Mouse (Mus musculus): ENCODE measurements around the gene Thg1l.

The Thg1l gene

DNA sequence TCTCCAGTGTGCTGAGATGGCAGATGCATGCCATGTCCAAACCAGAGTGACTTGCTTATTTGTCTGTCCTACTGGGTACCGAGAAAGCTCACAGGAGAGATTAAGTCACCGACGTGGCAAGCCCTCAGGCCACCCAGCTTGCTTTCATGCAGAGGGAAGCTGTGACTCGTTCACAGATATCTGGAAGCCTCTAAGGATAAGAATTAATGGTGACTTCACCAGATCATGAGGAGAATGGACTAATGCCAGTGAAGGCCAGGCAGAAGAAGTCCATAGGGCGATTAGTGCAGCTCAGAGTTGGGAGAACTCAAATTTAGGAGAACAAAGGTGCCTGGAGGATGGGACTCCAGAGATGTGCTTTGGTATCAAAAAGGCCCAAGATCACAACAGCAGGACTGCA, 27.8 kb downstream of the Thg1l start:
- DNase-seq (ENCODE audit: low read depth), result no peak

- peak; percentile 91 for DNase-seq (ENCODE audit: low read depth)
Observed at GRCm38 (mm10) chr11:45926640-45927082, 28.6 kb downstream of the Thg1l start.

DNA sequence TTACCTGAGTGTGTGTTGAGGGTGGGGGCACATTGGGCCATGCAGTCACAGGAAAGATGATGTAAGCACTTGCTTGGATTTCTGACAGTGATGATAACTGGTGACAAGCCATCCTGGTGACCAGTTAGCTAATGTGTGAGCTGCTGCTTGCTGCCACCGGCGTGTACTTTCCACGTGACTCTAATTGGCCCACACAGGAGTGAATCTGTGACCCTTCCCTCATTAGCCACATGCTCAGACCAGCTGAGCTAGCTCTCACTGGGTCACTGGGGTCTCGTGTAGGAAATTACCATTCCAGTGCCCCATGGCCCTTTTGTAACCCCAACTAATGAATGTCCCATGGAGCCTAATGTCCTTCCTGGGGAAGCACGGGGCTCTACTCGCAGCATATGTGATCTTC, 29.9 kb downstream of the Thg1l start:
- no peak for DNase-seq (ENCODE audit: low read depth)

GRCm38 (mm10) chr11:45921480-45921898, 33.8 kb downstream of the Thg1l start:
- no peak for DNase-seq (ENCODE audit: low read depth)

DNA sequence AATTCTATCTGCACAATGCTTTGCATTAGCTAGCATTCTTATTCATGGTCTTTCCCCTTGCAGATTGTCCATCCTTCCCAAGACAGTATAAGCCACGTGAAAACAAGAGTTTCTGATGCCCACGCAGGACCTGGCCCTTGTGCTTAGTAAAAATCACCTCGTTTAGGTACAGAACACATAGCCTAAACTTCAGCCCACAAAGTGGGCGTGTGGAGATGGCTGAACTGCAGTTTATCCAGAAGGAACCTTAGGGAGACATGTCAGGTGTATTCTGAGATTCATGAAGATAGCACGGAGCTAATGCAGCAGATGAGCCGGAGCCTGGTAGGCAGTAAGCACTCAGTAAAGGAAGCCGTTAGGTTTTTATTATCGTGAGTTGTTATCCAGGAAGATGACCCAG, 34.3 kb downstream of the Thg1l start:
- DNase-seq (ENCODE audit: low read depth), result no peak

DNA sequence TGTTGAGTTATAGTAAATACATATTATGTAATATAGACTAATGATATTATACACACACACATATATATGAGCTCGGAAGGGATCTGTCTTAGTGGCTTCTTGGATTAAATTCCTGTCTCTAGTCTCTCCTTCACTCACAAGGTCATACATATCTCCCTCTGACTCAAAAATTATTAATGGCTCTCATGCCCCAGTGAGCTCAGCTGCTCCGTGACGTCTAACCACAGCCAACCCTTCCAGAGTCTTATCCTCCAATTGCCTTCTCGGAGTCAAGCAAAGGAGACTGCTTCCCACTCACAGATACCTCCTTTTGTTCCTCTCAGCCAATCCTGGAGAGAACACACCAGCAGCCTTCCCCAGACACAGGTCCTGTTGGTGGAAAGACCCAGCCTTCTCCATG, 36.5 kb downstream of the Thg1l start:
- DNase-seq (ENCODE audit: low read depth), result no peak

DNA sequence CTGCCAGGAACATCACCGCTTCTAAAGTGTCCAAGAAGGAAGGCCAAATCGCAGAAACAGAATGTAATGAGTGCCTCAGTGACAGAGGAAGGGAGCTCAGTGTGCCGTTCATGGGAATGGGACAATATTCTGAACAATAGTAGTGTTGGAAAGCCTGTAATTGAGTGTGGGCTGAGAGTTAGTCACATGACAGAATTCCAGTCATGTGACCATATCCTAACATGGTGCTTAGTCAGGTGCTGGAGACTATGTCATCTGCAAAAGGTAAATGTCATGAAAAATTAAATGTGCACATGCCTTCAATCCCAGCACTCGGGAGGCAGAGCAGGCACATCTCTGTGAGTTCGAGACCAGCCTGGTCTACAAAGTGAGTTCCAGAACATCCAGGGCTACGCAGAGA, 37.3 kb downstream of the Thg1l start:
- no peak for DNase-seq (ENCODE audit: low read depth)

DNA sequence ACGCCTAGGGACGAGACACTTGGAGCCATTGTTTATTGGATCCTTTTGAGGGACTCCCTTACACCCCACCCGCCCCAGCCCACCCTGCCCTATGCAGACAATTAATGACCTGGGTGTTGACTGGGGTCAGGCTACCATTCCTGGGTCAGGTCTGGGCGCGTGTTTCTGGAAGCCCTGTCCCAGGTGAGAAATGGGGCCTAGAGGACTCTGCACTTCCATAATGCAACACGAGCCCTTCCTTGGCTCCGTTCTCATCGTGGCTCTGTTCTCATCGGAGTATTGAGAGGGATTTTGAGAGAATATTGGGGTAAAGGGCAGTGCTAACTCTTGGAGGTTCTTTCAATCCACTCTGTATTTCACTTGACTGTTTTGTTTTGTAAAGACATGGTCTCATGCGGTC, 39.1 kb downstream of the Thg1l start:
- DNase-seq (ENCODE audit: low read depth), result no peak

- DNase-seq (ENCODE audit: low read depth), result no peak
Observed at GRCm38 (mm10) chr11:45910701-45911100, 44.6 kb downstream of the Thg1l start.

GRCm38 (mm10) chr11:45908894-45909293, 46.4 kb downstream of the Thg1l start:
- no peak for DNase-seq (ENCODE audit: low read depth)

- DNase-seq (ENCODE audit: low read depth), result no peak
Observed at GRCm38 (mm10) chr11:45908070-45908469, 47.2 kb downstream of the Thg1l start.

DNA sequence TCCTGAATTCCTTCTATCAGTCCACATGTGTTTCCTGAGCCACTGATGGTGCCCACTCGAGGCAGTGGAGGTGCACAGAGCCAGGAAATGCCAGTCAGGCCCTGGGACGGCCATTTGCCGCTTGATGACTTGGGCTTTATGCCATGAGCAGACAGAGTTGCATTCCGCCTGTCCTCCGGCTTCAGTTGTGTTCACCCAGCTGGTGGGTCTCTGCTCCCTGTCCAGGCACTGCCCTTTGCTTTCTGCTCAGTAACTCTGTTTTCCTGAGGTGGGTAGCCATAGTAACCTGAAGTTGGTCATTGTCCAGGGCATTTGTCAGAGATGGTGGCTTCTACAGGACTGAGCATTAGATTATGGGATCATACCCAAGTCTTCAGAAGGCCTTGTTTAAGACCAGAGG, 48.0 kb downstream of the Thg1l start:
- no peak for DNase-seq (ENCODE audit: low read depth)

GRCm38 (mm10) chr11:45906109-45906786, 49.0 kb downstream of the Thg1l start:
- DNase-seq (ENCODE audit: low read depth), result no peak

GRCm38 (mm10) chr11:45900233-45901015, 54.9 kb downstream of the Thg1l start:
- no peak for DNase-seq (ENCODE audit: low read depth)

DNA sequence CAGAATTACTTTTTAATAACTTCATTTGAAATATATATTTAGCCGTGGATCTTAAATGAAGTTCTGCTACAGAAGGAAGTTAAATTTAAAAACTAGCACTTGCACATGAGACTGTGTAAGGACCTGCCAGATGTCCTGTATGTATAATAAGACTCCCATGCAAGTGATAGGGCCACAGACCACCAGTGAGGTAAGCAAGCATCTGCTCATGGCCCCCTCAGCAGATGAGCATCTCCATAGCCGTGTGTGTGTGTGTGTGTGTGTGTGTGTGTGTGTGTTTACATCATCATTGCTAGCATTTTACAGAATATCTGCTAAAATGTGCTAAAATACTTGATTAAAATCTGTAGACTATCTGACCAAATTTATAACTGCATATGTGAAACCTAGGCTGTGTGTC, 57.9 kb downstream of the Thg1l start:
- DNase-seq (ENCODE audit: low read depth), result no peak
